Mouse (Mus musculus) liver, adult 2 months (tissue): ENCODE measurements around the gene Tbata. TPM values are rescaled to one million over a fixed set of nuclear protein-coding genes. Genes with fewer than 3 reads are reported as not detected.

Experiments used
- DNase-seq: peaks from one replicate; pipeline ENCODE4 v3.0.0-alpha.2; 2011; ENCODE audit warnings: low read depth, low spot score; ENCODE audit errors: extremely low read depth
- H3K27ac ChIP-seq: fragments of 200-500 bp; replicated peaks from 2 replicates; pipeline ENCODE4 v1.5.1; 2012; ENCODE audit warnings: low read depth, mild to moderate bottlenecking, control low read depth, inconsistent platforms, low read length; ENCODE audit not compliant: insufficient read depth
- H3K27me3 ChIP-seq: fragments of 200-500 bp; 2 replicates; pipeline ENCODE4 v1.6.1; 2012; ENCODE audit warnings: mild to moderate bottlenecking, moderate library complexity, low read length, inconsistent platforms; ENCODE audit not compliant: control insufficient read depth, insufficient read depth
- H3K36me3 ChIP-seq: fragments of 200-500 bp; 2 replicates; pipeline ENCODE4 v1.6.1; 2012; ENCODE audit warnings: low read length, inconsistent platforms; ENCODE audit not compliant: control insufficient read depth, insufficient read depth
- H3K4me1 ChIP-seq: fragments of 200-500 bp; 2 replicates; pipeline ENCODE4 v1.6.1; 2011; ENCODE audit warnings: low read length; ENCODE audit not compliant: control insufficient read depth, insufficient read depth
- H3K4me3 ChIP-seq: fragments of 200-500 bp; 2 replicates; pipeline ENCODE4 v1.5.1; 2011; ENCODE audit warnings: low read depth, mild to moderate bottlenecking, control low read depth, low read length, moderate library complexity; ENCODE audit not compliant: insufficient read depth
- H3K79me2 ChIP-seq: fragments of 200-500 bp; 2 replicates; pipeline ENCODE4 v1.6.1; 2012; ENCODE audit warnings: inconsistent platforms, mild to moderate bottlenecking, low read length, moderate library complexity; ENCODE audit not compliant: control insufficient read depth, insufficient read depth
- H3K9ac ChIP-seq: fragments of 200-500 bp; 2 replicates; pipeline ENCODE4 v1.6.1; 2012; ENCODE audit warnings: low read depth, mild to moderate bottlenecking, control low read depth, inconsistent platforms, low read length
- CTCF ChIP-seq: fragments of 200-500 bp; IDR thresholded peaks from 2 replicates; pipeline ENCODE4 v1.5.1; 2011; ENCODE audit warnings: low read depth, low read length, control low read depth
- POLR2A ChIP-seq: fragments of 200-500 bp; IDR thresholded peaks from 2 replicates; pipeline ENCODE4 v1.6.1; 2011; ENCODE audit warnings: low read length, control low read depth; ENCODE audit not compliant: insufficient read depth; ENCODE audit errors: extremely low read depth
- WGBS: fragments of 180-500 bp; shearing (Covaris S2); methylation state at CpG from one replicate; pipeline ENCODE4 v1.1.7; 2018; 5-methylcytosine and 5-hydroxymethylcytosine counted together
- polyA plus RNA-seq: library from polyadenylated mRNA; depleted of rRNA; stranded (reverse); fragments of >200 nt; gene quantifications from 2 replicates; pipeline ENCODE4 v1.2.3, GENCODE M21; 2012; rRNA removed
- total RNA-seq: library from RNA; depleted of rRNA; stranded (reverse); fragments of >200 nt; gene quantifications from 2 replicates; pipeline ENCODE4 v1.2.3, GENCODE M21; 2014; rRNA removed

The Tbata gene
- total and polyA plus RNA-seq, 2 experiments: not detected

DNA sequence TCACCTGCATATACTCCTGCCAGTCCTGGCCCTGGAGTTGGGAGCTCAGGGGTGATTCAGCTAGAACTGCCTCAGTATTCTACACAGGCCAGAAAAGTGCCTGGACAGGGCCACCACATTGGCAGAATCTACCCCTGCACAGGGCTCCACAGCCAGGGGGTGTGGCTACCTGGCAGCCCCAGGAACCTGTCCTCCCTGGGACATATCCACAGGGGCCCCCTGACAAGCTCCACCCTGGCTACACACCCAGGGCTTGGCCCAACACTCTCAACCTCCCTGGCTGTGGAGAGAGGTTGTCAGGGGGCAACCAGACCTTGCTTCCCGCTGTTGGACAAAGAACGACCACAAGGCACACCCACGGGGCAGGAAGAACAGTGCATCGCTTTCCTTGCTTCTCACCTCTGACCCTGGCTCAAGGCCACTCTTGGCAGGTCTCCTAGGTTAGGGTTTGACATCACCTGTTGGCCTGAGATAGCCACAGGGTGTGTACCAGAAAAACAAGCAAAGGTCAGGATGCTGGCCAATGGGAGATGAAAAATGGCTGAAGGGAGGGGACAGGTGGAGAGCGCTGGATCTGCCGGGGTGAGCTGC is 64.0 kb downstream of the Tbata start:
- peak; percentile 28 for DNase-seq
- Histone ChIP-seq H3K79me2 (no peaks in the 10 kb centered on the region), H3K27me3 (no peaks in the 10 kb centered on the region), H3K36me3 (no peaks in the 10 kb centered on the region), H3K9ac (no peak overlapping the region), H3K4me3 (no peak overlapping the region), H3K27ac (no peak overlapping the region), H3K4me1 (no peaks in the 10 kb centered on the region)
- TF ChIP-seq CTCF (no peak), POLR2A (no peak)
- WGBS: 52% methylated on average over 6 of the region's 6 CpGs

DNA sequence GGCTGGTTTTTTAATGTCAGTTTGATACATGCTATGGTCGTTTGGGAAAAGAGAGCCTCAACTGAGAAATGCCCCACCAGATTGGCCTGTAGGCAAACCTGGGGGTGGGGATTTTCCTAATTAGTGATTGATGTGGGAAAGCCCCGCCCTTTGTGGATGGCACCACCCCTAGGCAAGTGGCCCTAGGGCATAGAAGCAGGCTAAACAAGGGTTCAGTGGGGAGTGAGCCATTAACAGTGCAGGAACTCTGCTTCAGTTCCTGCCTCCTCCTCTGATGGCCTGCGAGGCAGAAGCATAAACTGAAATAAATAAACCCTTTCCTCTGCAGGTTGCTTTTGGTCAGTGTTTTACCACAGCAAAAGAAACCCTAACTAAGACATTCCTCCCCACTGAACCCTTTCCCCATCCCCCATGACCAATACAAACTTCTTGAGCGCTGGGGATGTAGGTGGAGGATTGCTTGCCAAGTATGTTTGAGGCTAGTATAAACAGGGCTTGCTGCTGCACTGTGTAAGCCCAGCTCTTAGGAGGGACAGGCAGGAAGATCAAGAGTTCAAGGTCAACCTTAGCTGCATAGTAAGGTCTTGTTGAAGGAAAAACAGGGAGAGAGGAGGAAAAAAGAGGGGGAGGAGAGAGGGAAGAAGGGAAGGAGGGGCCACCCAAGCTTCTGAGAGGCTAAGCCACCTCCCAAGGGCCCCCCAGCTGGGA is 65.1 kb downstream of the Tbata start:
- Histone ChIP-seq H3K4me1 (no peaks in the 10 kb centered on the region), H3K79me2 (no peaks in the 10 kb centered on the region), H3K4me3 (no peak overlapping the region), H3K27me3 (no peaks in the 10 kb centered on the region), H3K36me3 (no peaks in the 10 kb centered on the region), H3K27ac (no peak overlapping the region), H3K9ac (no peak overlapping the region)
- 71% methylated on average over 4 of the region's 4 CpGs for WGBS
- no peak for DNase-seq
- TF ChIP-seq POLR2A: no peak
- TF ChIP-seq CTCF: no peak

DNA sequence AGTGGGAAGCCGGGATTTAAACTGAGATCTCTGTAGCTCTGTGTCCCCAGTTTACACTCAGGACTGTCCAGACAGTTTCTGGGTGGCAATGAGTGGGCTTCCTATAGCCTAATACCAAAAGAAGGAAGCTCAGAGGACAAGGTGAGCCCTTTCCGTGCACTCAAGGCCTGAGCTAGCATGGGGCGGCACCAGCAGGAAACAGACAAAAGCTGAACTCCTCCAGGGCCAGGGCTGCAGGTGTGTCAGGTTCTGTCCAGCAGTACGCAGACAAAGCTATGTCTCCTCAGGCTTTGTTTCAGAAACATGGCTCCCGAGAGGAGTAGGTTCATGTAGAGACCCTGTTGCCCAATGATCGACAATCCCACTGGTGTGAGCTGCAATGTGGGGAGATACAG is 65.6 kb downstream of the Tbata start:
- no peak for TF ChIP-seq CTCF
- TF ChIP-seq POLR2A: no peak
- no peaks in the 10 kb centered on the region for H3K79me2 ChIP-seq
- H3K36me3 ChIP-seq: no peaks in the 10 kb centered on the region
- no peak overlapping the region for H3K9ac ChIP-seq
- H3K27me3 ChIP-seq: no peaks in the 10 kb centered on the region
- H3K4me3 ChIP-seq: no peak overlapping the region
- WGBS: 94% methylated on average over 6 of the region's 6 CpGs
- no peak for DNase-seq
- H3K4me1 ChIP-seq: no peaks in the 10 kb centered on the region
- H3K27ac ChIP-seq: no peak overlapping the region

Other genes starting within 250 kb of the Tbata start
- 330 and 347 TPM in 2 replicates for gene Pcbd1, start 82.6 kb upstream of the Tbata start, total RNA-seq
- 340 and 409 TPM in 2 replicates for gene Pcbd1, start 82.6 kb upstream of the Tbata start, polyA plus RNA-seq
- gene Sgpl1, start 24.3 kb upstream of the Tbata start, total RNA-seq: 43.7 and 57.2 TPM in 2 replicates
- gene Sgpl1, start 24.3 kb upstream of the Tbata start, polyA plus RNA-seq: 36.3 and 39.9 TPM in 2 replicates
- 0.55 and 0.60 TPM in 2 replicates for gene Adamts14, start 101.5 kb downstream of the Tbata start, total RNA-seq
- gene Adamts14, start 101.5 kb downstream of the Tbata start, polyA plus RNA-seq: 0.61 and 0.73 TPM in 2 replicates
- 0.27 and 0.28 TPM in 2 replicates for gene Prf1, start 125.9 kb downstream of the Tbata start, total RNA-seq
- gene Prf1, start 125.9 kb downstream of the Tbata start, polyA plus RNA-seq: 0.18 and 0.26 TPM in 2 replicates
- gene Pald1, start 211.6 kb downstream of the Tbata start, total RNA-seq: 7.5 and 8.0 TPM in 2 replicates
- gene Pald1, start 211.6 kb downstream of the Tbata start, polyA plus RNA-seq: 6.6 and 8.1 TPM in 2 replicates
- 0.18 and 0.27 TPM in 2 replicates for gene Nodal, start 246.0 kb downstream of the Tbata start, total RNA-seq
- gene Nodal, start 246.0 kb downstream of the Tbata start, polyA plus RNA-seq: 0.06 and 0.17 TPM in 2 replicates